Mouse (Mus musculus): ENCODE measurements around the gene Scn3b. TPM values are rescaled to one million over a fixed set of nuclear protein-coding genes. Genes with fewer than 3 reads are reported as not detected.

Gene Scn3b
- polyA plus RNA-seq (2015; fragmentation: Nextera tagmentation; extraction: Ambion mirVana), result 115 and 121 TPM in 2 replicates

DNA sequence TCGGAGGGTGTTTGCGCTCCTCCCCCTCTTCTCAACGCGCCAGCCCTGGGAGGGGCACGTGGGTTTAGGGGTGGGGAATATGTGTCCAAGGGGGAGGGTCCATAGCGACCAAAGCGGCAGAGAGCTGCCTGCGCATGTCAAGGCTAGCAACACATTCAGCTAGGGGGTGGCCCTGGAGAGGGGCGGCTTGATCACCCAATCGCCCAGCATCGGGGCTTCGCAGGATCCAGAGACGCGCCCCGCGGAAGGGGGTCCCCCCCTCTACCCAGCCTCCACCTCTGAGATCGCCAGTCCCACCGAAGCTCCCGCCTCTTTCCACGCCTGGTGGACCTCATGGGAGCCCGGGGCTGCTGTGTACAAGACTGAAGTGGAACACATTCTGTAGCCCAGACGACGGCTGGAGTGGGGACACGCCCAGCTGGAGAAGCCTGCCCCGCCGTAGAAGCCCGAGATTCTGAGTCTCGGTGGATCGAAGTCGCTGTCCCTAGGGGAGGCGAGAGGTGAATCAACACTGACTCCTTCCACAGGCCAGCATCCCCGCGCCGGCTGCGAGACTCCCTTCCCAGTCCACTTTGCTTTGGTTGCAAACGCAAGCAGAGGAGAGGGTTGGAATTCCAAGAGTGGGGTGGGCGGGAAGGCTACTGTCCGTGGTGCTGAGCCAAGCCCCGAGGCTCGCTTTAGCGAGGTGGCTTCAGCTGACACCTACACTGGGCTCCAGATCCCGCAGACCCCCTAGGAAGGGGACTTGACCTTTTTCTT lies at the start of gene Scn3b:
Gene Scn3b, plus strand, starts transcription at position 115 of the 759 bp plus-strand sequence.
- peak within 1 kb of the TSS; percentile 55 for H3K4me3 ChIP-seq
- H3K36me3 ChIP-seq, result no peaks in the 10 kb centered on the region
- H3K27me3 ChIP-seq, result no peaks in the 10 kb centered on the region
- no peaks in the 10 kb centered on the region for H3K9me3 ChIP-seq
- peak; percentile 97 for ATAC-seq (ENCODE audit: low read depth)
- H3K9ac ChIP-seq, result peak within 1 kb of the TSS; percentile 75
- WGBS, result under 1% methylated on average over 42 of the region's 42 CpGs
- H3K4me2 ChIP-seq, result peak within 1 kb of the TSS; percentile 70
- peaks cover 46% of the 10 kb centered on the region for H3K4me1 ChIP-seq (replicated peaks)
- H3K27ac ChIP-seq (replicated peaks), result peak within 1 kb of the TSS; percentile 82

DNA sequence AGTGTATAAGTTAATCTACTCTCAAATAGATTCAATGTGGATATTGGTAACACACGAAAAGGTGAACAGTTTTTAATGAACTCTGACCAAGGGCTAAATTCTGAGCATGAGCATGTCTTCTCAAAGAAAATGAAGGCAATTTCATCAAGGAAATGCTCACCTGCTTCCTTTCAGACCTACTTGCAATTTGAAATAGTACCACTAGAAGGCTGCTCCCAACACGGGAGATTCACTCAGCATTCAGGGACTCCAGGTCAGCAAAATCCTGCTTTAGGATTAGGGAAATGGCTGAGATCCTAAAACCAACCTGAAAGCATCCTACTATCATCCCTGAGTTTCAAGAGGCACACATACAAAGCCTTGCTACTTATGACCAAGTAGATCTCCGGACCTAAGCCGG lies 44.7 kb upstream of the Scn3b start:
- Histone ChIP-seq H3K9ac (no peak overlapping the region), H3K9me3 (no peaks in the 10 kb centered on the region), H3K27me3 (no peaks in the 10 kb centered on the region), H3K4me2 (no peak overlapping the region), H3K27ac (replicated peaks) (no peak overlapping the region), H3K36me3 (no peaks in the 10 kb centered on the region), H3K4me3 (no peak overlapping the region), H3K4me1 (replicated peaks) (no peaks in the 10 kb centered on the region)
- 75% methylated on average over 4 of the region's 4 CpGs for WGBS
- no peak for ATAC-seq (ENCODE audit: low read depth)

DNA sequence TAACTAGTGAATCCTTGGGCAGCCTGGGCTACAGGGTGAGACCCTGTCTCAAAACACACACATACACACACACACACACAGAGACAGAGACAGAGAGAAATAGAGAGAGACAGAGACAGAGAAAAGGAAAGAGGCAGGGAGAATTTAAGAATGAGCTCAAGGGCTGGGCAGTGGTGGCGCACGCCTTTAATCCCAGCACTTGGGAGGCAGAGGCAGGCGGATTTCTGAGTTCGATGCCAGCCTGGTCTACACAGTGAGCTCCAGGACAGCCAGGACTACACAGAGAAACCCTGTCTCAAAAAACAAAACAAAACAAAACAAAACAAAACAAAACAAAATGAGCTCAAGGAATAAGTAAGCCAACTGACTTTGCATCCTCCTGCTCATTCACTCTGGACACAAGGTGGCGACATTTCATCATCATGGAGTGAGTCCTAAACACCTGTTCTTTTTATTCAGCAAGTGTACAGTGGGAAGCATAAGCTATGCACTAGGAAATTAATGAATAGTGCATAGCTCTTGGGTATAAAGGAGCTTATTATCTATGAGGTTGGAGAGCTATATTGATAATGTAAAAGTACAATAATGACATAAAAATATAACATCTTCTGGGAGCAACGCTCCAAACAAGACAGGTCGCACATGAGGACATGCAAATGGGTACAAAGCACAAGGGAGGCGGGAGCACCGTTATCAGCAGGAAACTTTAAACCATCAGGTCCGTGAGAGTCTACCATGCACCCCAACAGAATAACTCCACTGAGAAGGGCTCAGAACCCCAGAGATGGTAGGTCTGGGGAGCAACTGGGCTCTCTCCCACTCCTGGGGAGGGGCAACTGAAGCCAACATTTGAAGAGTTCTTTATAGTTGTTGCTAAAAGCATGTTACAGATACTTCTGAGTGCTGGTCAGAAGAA lies 40.9 kb upstream of the Scn3b start:
- Histone ChIP-seq H3K27ac (replicated peaks) (no peak overlapping the region), H3K4me1 (replicated peaks) (no peaks in the 10 kb centered on the region), H3K27me3 (no peaks in the 10 kb centered on the region), H3K36me3 (no peaks in the 10 kb centered on the region), H3K9me3 (peaks cover 3% of the 10 kb centered on the region; the same call in 1 of the 2 replicates), H3K4me2 (no peak overlapping the region), H3K4me3 (no peak overlapping the region), H3K9ac (no peak overlapping the region)
- 74% methylated on average over 10 of the region's 10 CpGs for WGBS
- peak; percentile 81 for ATAC-seq (ENCODE audit: low read depth)

DNA sequence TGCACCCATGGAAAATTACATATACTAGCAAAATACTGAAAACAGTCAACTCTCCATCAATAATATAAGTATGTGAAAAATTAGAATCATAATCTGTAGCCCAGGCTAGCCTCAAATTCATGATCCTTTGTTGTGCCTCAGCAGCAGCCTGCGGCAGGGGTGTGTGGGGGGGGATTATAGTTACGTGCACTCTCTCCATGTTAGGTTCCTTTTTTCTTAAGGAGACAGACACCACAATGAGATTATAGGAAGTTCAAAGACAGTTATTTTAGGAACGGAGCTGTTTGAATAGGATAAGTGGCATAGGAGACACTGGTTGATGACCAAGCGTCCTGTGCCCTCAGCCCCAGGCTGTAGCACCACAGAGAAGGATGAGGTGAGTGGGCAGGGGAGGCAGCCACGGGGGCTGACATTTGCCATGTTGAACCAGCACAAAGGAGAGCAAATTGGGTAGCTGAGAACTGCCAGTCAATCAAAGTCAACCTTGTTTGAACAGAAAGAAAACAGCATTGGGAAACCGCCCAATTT lies 40.1 kb upstream of the Scn3b start:
- no peak overlapping the region for H3K4me2 ChIP-seq
- peaks cover 3% of the 10 kb centered on the region; the same call in 1 of the 2 replicates for H3K9me3 ChIP-seq
- 62% methylated on average over 6 of the region's 6 CpGs for WGBS
- ATAC-seq (ENCODE audit: low read depth), result no peak
- H3K36me3 ChIP-seq, result no peaks in the 10 kb centered on the region
- no peaks in the 10 kb centered on the region for H3K4me1 ChIP-seq (replicated peaks)
- no peaks in the 10 kb centered on the region for H3K27me3 ChIP-seq
- H3K4me3 ChIP-seq, result no peak overlapping the region
- H3K9ac ChIP-seq, result no peak overlapping the region
- H3K27ac ChIP-seq (replicated peaks), result no peak overlapping the region

DNA sequence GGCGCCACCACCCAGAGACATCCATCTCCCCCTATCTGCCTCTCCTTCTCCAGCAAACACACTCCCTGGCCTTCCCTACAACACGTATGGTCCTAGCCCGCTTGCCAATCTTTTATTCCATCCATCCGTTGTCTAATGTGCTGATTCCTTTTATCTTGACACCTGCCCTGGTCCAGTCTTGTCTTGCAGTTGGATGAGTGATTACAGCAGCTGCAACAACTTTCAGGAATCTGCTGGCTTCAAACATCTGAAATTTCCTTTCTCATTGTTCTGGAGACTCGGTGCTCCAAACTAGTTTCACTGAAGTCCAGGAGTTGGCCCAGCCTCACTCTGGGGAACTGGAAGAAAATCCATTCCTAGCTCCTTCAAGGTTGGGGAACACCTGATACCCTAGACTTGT lies 39.5 kb upstream of the Scn3b start:
- H3K4me1 ChIP-seq (replicated peaks), result peaks cover 6% of the 10 kb centered on the region; the same call in 1 of the 2 replicates
- H3K4me3 ChIP-seq, result no peak overlapping the region
- H3K9me3 ChIP-seq, result peaks cover 3% of the 10 kb centered on the region; the same call in 1 of the 2 replicates
- ATAC-seq (ENCODE audit: low read depth), result no peak
- no peaks in the 10 kb centered on the region for H3K27me3 ChIP-seq
- no peaks in the 10 kb centered on the region for H3K36me3 ChIP-seq
- H3K27ac ChIP-seq (replicated peaks), result no peak overlapping the region
- no peak overlapping the region for H3K9ac ChIP-seq
- 64% methylated on average over 5 of the region's 5 CpGs for WGBS
- H3K4me2 ChIP-seq, result no peak overlapping the region

DNA sequence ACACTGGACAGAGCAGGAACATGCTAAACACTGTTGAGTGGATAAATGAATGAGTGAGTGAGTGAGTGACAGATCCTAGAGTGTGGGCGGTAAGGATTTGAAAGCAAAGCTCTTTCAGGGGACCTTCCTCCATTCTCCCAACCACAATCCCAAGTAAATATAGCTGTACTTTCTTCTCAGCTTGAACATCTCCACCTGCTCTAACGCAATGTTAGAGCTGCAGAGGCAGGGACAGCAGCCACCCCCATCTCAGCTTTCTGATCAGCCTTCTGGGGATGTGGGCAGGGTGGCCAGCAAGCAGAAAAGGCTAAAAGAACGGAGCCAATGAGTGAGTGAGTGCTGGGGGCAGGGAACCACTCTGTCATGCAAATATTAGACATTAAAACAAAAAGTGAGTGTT lies 38.0 kb upstream of the Scn3b start:
- Histone ChIP-seq H3K27ac (replicated peaks) (no peak overlapping the region), H3K4me2 (no peak overlapping the region), H3K9ac (no peak overlapping the region), H3K9me3 (peaks cover 3% of the 10 kb centered on the region; the same call in 1 of the 2 replicates), H3K4me1 (replicated peaks) (peaks cover 11% of the 10 kb centered on the region; the same call in 1 of the 2 replicates), H3K36me3 (no peaks in the 10 kb centered on the region), H3K4me3 (no peak overlapping the region), H3K27me3 (no peaks in the 10 kb centered on the region)
- no peak for ATAC-seq (ENCODE audit: low read depth)
- WGBS, result 83% methylated on average over 3 of the region's 3 CpGs

DNA sequence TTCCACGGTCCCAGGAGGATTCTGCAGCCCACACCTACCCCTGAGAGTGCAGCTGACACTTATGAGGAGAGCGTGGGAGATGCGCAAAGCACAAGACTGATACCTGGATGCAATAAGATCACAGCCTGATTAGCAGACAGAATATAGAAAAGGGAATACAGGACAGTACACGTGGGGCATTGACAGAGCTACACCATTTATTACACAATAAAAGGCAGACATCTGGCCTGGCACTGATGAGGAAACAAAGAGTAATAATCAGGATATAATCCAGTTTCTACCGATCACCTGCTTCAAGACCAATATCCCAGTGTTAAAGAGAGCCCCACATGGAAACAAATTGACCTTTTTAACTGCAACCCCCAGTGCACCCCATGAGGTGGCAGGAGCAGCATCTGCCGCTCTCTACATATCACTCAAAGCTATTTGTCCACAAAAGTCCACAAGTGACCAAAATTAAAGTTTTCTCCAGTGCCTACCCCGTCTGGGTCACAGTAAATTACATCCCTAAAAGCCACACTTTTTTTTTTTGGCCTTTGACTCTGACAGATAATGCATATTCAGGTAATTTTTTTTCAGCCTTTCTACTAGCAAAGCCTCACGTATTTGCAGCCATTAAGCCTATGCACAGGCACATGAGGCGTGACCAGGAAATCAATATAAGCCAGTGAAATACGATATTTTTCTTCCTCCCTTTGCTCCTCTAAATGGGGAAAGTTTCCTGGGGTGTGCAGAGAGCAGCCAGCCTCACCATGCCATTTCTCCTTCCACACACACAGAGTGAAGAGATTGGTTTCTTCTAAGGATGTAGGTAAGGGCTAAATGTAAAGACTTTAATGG lies 34.6 kb upstream of the Scn3b start:
- H3K9ac ChIP-seq, result peak overlapping the region; percentile 5; the same call in 1 of the 2 replicates
- H3K4me2 ChIP-seq, result no peak overlapping the region
- no peak for ATAC-seq (ENCODE audit: low read depth)
- no peak overlapping the region for H3K27ac ChIP-seq (replicated peaks)
- peaks cover 11% of the 10 kb centered on the region; the same call in 1 of the 2 replicates for H3K4me1 ChIP-seq (replicated peaks)
- peaks cover 3% of the 10 kb centered on the region; the same call in 1 of the 2 replicates for H3K9me3 ChIP-seq
- H3K27me3 ChIP-seq, result no peaks in the 10 kb centered on the region
- no peak overlapping the region for H3K4me3 ChIP-seq
- no peaks in the 10 kb centered on the region for H3K36me3 ChIP-seq
- whole genome bisulfite sequencing, result 44% methylated on average over 10 of the region's 10 CpGs

DNA sequence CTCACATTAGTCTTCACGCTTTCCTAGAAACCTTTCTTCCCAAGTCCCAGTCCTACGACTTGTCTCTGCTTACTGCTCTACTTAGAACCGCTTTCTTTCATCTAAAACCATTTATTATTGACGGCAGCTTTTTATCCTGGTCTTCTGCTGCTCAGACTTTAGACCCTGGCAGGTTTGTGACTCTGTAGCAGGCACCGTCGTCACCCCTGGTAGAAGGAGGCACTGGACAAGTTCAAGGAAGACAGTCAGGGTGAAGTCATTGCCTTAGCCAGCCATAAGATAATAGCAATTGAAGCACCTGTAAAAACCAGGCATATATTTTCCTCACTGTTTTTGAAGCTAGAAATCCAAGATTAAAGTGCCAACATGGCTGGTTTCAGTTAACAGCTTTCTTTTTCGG lies 33.8 kb upstream of the Scn3b start:
- Histone ChIP-seq H3K4me2 (no peak overlapping the region), H3K36me3 (no peaks in the 10 kb centered on the region), H3K9me3 (peaks cover 3% of the 10 kb centered on the region; the same call in 1 of the 2 replicates), H3K4me1 (replicated peaks) (peaks cover 11% of the 10 kb centered on the region; the same call in 1 of the 2 replicates), H3K9ac (peak overlapping the region; percentile 5; the same call in 1 of the 2 replicates), H3K4me3 (no peak overlapping the region), H3K27me3 (no peaks in the 10 kb centered on the region), H3K27ac (replicated peaks) (no peak overlapping the region)
- 85% methylated on average over 7 of the region's 7 CpGs for WGBS
- ATAC-seq (ENCODE audit: low read depth), result no peak

DNA sequence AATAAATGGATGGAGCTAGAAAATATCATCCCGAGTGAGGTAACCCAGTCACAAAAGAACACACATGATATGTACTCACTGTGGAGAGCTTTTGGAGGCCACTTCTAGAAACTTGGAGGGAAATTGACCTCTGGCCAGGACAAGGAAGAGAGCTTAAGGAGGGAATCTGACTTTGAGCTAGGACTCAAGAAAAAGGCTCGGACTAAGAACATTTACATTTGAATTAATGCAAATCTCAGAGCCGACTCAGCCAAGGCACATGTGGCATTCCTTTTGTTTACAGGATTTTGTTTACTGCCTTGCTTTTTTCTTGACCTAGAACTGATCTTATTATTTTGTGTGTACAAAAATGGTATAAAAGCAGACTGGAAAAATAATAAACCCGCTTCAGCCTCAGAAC lies 29.3 kb upstream of the Scn3b start:
- H3K4me3 ChIP-seq, result no peak overlapping the region
- no peaks in the 10 kb centered on the region for H3K27me3 ChIP-seq
- ATAC-seq (ENCODE audit: low read depth), result no peak
- no peaks in the 10 kb centered on the region for H3K9me3 ChIP-seq
- 22% methylated on average over 4 of the region's 4 CpGs for WGBS
- no peak overlapping the region for H3K4me2 ChIP-seq
- H3K4me1 ChIP-seq (replicated peaks), result peaks cover 19% of the 10 kb centered on the region
- no peaks in the 10 kb centered on the region for H3K36me3 ChIP-seq
- H3K27ac ChIP-seq (replicated peaks), result no peak overlapping the region
- H3K9ac ChIP-seq, result no peak overlapping the region

DNA sequence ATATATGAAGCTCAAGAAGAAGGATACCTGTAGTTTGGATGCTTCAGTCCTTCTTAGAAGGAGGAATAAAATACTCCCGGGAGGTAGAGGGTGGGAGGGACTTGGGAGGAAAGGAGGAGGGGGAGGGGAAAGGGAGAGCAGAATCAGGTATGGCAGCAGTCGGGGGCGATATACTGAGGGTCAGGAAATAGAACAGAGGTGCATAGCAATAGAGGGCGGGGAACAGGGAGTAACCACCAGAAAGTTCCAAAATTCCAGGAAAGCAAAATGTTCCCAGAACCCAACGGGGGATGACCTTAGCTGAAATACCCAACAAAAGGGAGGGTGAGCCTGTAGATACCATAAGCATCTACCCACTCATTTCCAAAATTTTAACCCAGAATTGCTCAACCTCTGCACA lies 28.7 kb upstream of the Scn3b start:
- 28% methylated on average over 5 of the region's 5 CpGs for WGBS
- no peak for ATAC-seq (ENCODE audit: low read depth)
- H3K9ac ChIP-seq, result no peak overlapping the region
- H3K4me2 ChIP-seq, result no peak overlapping the region
- no peak overlapping the region for H3K4me3 ChIP-seq
- no peaks in the 10 kb centered on the region for H3K36me3 ChIP-seq
- no peaks in the 10 kb centered on the region for H3K9me3 ChIP-seq
- H3K4me1 ChIP-seq (replicated peaks), result peaks cover 17% of the 10 kb centered on the region
- H3K27ac ChIP-seq (replicated peaks), result no peak overlapping the region
- no peaks in the 10 kb centered on the region for H3K27me3 ChIP-seq

DNA sequence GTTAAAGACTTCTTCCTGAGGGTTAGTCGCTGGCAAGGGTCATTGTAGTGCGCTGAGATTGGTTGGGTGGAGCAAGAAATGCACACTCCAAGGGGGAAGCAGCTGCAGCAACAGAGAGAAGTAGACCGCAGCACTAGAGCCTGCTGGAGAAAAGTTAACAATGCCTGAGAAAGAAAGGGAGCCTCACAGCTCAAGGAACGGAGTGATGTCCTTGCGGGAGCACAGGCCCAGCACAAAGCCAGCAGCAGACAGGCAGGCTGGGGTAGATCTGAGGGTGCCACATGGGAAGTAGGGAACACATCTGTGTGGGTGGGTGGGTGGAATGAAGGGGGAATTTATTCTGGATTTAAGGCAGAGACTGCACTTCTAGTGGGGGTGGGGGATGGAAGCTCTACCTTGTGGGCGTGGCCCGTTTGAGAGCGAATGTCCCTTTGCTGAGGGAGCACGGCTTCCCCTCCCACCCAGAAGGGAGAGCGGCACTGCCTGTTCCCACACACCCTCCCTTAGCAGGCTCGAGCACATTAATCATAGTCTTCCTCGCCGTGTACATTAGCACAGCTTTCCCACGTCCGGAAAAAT lies 27.7 kb upstream of the Scn3b start:
- under 1% methylated on average over 15 of the region's 15 CpGs for WGBS
- no peaks in the 10 kb centered on the region for H3K36me3 ChIP-seq
- peak overlapping the region; percentile 64 for H3K4me2 ChIP-seq
- H3K9ac ChIP-seq, result peak overlapping the region; percentile 71
- H3K27ac ChIP-seq (replicated peaks), result peak overlapping the region; percentile 93
- H3K9me3 ChIP-seq, result no peaks in the 10 kb centered on the region
- peaks cover 26% of the 10 kb centered on the region for H3K4me1 ChIP-seq (replicated peaks)
- H3K4me3 ChIP-seq, result peak overlapping the region; percentile 42
- peak; percentile 92 for ATAC-seq (ENCODE audit: low read depth)
- H3K27me3 ChIP-seq, result no peaks in the 10 kb centered on the region
